Mouse (Mus musculus): ENCODE data around the gene Fbxw4. TPM values are rescaled to one million over a fixed set of nuclear protein-coding genes. Genes with fewer than 3 reads are reported as not detected.
A peak's percentile ranks its signal among the peaks of the same experiment; 100 is the strongest.

Gene Fbxw4
- polyA plus RNA-seq, 1 experiment from 2014 or later = 3.3 TPM

GRCm38 (mm10) chr19:45542061-45542460 lies 118.1 kb downstream of the Fbxw4 start:
- Histone ChIP-seq H3K9ac (peak overlapping the region; percentile 56; the same call in 1 of the 2 replicates), H3K9me3 (replicated peaks) (no peaks in the 10 kb centered on the region), H3K4me3 (peak overlapping the region; percentile 37), H3K4me2 (replicated peaks) (peak overlapping the region; percentile 73), H3K27ac (peak overlapping the region; percentile 79), H3K36me3 (no peaks in the 10 kb centered on the region), H3K27me3 (peaks cover 82% of the 10 kb centered on the region), H3K4me1 (peaks cover 35% of the 10 kb centered on the region)
- 11% methylated on average over 3 of the region's 3 CpGs for WGBS
- ATAC-seq (ENCODE audit: low FRiP score) = no peak

DNA sequence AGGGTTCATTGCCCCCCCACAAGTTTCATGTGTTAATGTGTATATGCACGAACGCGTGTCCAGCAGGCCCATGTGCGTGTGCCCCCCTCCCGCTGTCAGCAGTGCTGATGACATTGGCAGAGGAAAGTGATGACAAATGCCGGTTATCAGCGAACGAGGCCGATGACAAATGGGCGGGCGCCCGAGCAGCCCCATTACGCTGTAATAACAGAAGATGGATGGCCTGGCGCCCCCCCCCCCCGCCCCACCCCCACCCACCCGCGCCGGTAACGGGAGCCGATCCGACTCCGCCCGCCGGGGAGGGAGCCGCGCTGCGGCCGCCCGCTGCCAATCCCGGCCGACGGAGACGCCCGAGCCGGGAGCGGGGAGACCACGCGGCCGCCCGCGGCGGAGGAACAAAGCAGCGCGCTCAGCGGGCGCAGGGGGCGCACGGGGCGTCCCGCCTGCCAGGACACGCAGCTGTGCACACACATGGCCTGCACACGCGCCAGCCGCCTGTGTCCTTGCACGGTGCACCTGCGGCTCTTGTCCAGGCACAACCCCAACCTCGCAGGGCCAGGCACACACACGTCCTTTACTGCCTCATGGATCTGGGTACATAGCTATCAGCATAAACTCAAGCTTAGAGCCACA lies 118.6 kb downstream of the Fbxw4 start:
- WGBS = 1% methylated on average over 35 of the region's 58 CpGs

GRCm38 (mm10) chr19:45540657-45541408 lies 119.3 kb downstream of the Fbxw4 start:
- H3K4me1 ChIP-seq = peaks cover 36% of the 10 kb centered on the region

More for the DNA sequence above, 118.6 kb downstream of the Fbxw4 start:
- peak; percentile 55 for ATAC-seq (ENCODE audit: low FRiP score)
- Histone ChIP-seq H3K4me1 (peaks cover 35% of the 10 kb centered on the region), H3K36me3 (no peaks in the 10 kb centered on the region), H3K4me3 (peak overlapping the region; percentile 37), H3K27me3 (peaks cover 77% of the 10 kb centered on the region), H3K4me2 (replicated peaks) (peak overlapping the region; percentile 73), H3K27ac (peak overlapping the region; percentile 79), H3K9me3 (replicated peaks) (no peaks in the 10 kb centered on the region), H3K9ac (peak overlapping the region; percentile 56)

GRCm38 (mm10) chr19:45537505-45537904 lies 122.6 kb downstream of the Fbxw4 start:
- Histone ChIP-seq H3K9me3 (replicated peaks) (no peaks in the 10 kb centered on the region), H3K36me3 (no peaks in the 10 kb centered on the region), H3K9ac (no peak overlapping the region), H3K27ac (no peak overlapping the region), H3K4me3 (no peak overlapping the region), H3K4me2 (replicated peaks) (no peak overlapping the region), H3K4me1 (peaks cover 32% of the 10 kb centered on the region), H3K27me3 (peaks cover 42% of the 10 kb centered on the region)
- ATAC-seq (ENCODE audit: low FRiP score) = no peak
- 60% methylated on average over 1 of the region's 1 CpGs for WGBS

More at GRCm38 (mm10) chr19:45540657-45541408, 119.3 kb downstream of the Fbxw4 start:
- H3K27me3 ChIP-seq = peaks cover 70% of the 10 kb centered on the region
- 27% methylated on average over 8 of the region's 8 CpGs for WGBS
- H3K27ac ChIP-seq = peak overlapping the region; percentile 79
- H3K4me3 ChIP-seq = peak overlapping the region; percentile 37
- H3K9me3 ChIP-seq (replicated peaks) = no peaks in the 10 kb centered on the region
- peak overlapping the region; percentile 56 for H3K9ac ChIP-seq
- ATAC-seq (ENCODE audit: low FRiP score) = peak; percentile 11
- H3K4me2 ChIP-seq (replicated peaks) = peak overlapping the region; percentile 73
- no peaks in the 10 kb centered on the region for H3K36me3 ChIP-seq

- no peak overlapping the region for H3K4me3 ChIP-seq
- no peaks in the 10 kb centered on the region for H3K9me3 ChIP-seq (replicated peaks)
- no peak overlapping the region for H3K4me2 ChIP-seq (replicated peaks)
- no peaks in the 10 kb centered on the region for H3K36me3 ChIP-seq
- peaks cover 27% of the 10 kb centered on the region for H3K27me3 ChIP-seq
- ATAC-seq (ENCODE audit: low FRiP score) = no peak
- H3K9ac ChIP-seq = no peak overlapping the region
- H3K4me1 ChIP-seq = peaks cover 20% of the 10 kb centered on the region
- 54% methylated on average over 6 of the region's 6 CpGs for WGBS
- no peak overlapping the region for H3K27ac ChIP-seq
These were observed 124.2 kb downstream of the Fbxw4 start for GRCm38 (mm10) chr19:45535929-45536328.

DNA sequence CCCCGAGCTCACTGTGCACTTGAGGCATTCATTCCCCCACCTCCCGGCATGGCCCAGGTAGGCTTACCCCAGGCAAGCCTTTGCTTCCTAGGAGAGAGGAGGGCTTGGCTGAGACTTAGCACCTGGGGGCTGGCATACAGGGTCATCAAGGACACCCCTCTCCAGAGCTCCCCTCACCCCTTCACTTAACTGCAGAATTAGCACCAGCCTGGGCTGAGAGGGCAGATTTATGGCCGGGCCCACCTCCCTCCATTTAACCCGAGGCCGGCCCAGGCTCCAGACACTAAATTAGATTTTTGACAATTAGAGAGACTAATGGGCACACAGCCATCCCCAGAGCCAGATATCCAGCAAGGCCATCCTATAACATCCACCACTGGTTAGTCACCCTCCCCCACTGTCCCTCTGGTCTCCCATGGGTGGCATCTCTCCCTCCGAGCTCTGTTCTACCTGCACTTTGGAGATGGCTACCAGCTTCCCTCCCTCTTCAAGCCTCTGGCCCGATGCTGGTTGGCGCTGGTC lies 124.8 kb downstream of the Fbxw4 start:
- ATAC-seq (ENCODE audit: low FRiP score) = no peak
- Histone ChIP-seq H3K4me3 (no peak overlapping the region), H3K9me3 (replicated peaks) (no peaks in the 10 kb centered on the region), H3K9ac (no peak overlapping the region), H3K27me3 (peaks cover 21% of the 10 kb centered on the region), H3K36me3 (0 out of 2 replicates have a peak, but pooled peaks cover 3% of the 10 kb centered on the region), H3K27ac (no peak overlapping the region), H3K4me1 (peaks cover 14% of the 10 kb centered on the region), H3K4me2 (replicated peaks) (no peak overlapping the region)
- WGBS = 80% methylated on average over 8 of the region's 8 CpGs

GRCm38 (mm10) chr19:45533617-45534016 lies 126.5 kb downstream of the Fbxw4 start:
- Histone ChIP-seq H3K27me3 (0 out of 2 replicates have a peak, but pooled peaks cover 6% of the 10 kb centered on the region), H3K27ac (no peak overlapping the region), H3K4me2 (replicated peaks) (no peak overlapping the region), H3K9me3 (replicated peaks) (no peaks in the 10 kb centered on the region), H3K4me1 (0 out of 2 replicates have a peak, but pooled peaks cover 9% of the 10 kb centered on the region), H3K4me3 (no peak overlapping the region), H3K9ac (no peak overlapping the region), H3K36me3 (peaks cover 20% of the 10 kb centered on the region)
- WGBS = 74% methylated on average over 7 of the region's 7 CpGs
- no peak for ATAC-seq (ENCODE audit: low FRiP score)

DNA sequence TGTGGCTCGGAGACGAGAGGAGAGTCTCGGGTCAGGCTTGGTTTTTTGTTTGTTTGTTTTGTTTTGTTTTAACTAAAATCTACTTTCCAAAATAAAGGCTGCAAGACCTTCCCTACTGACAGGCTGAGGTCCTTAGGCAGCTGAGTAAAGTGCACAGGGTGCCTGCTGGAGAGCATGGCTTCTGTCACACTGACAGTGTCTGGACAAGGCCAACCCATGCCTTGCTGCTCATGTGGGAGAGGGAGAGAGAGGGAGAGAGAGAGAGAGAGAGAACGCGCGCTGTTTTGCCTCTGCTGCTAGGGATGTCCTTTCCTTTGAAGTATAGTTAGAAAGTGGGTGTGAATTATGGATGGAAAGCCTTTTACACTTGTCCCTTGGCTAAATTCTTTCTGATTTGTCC lies 128.6 kb downstream of the Fbxw4 start:
- no peaks in the 10 kb centered on the region for H3K27me3 ChIP-seq
- H3K4me3 ChIP-seq = no peak overlapping the region
- H3K4me1 ChIP-seq = 0 out of 2 replicates have a peak, but pooled peaks cover 9% of the 10 kb centered on the region
- peaks cover 40% of the 10 kb centered on the region for H3K36me3 ChIP-seq
- no peak overlapping the region for H3K9ac ChIP-seq
- WGBS = 71% methylated on average over 6 of the region's 6 CpGs
- H3K9me3 ChIP-seq (replicated peaks) = no peaks in the 10 kb centered on the region
- H3K4me2 ChIP-seq (replicated peaks) = no peak overlapping the region
- no peak overlapping the region for H3K27ac ChIP-seq
- no peak for ATAC-seq (ENCODE audit: low FRiP score)

GRCm38 (mm10) chr19:45530200-45530995 lies 129.7 kb downstream of the Fbxw4 start:
- no peaks in the 10 kb centered on the region for H3K27me3 ChIP-seq
- no peak overlapping the region for H3K4me3 ChIP-seq
- 87% methylated on average over 15 of the region's 15 CpGs for WGBS
- H3K9ac ChIP-seq = no peak overlapping the region
- no peaks in the 10 kb centered on the region for H3K9me3 ChIP-seq (replicated peaks)
- H3K4me1 ChIP-seq = 0 out of 2 replicates have a peak, but pooled peaks cover 3% of the 10 kb centered on the region
- H3K36me3 ChIP-seq = peaks cover 44% of the 10 kb centered on the region
- no peak for ATAC-seq (ENCODE audit: low FRiP score)
- H3K4me2 ChIP-seq (replicated peaks) = no peak overlapping the region
- no peak overlapping the region for H3K27ac ChIP-seq

DNA sequence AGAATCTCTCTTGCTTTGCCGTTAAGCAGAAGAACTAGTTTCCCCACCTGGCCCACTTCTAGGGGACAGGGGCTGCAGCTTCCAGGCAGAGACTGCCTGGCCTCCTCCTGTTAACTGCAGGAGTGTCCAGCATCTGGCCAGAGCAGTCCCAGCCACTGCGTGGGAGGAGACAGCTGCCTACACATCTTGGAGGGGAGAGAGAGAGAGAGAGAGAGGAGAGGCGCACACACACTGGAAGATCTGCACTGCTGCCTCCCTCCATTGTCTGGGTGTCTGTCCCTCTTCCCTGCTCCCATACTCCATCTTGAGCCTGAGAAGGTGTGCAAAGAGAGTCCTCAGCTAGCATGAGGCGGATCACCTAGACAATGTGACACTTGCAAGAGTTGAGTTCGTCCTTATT lies 130.8 kb downstream of the Fbxw4 start:
- Histone ChIP-seq H3K4me1 (no peaks in the 10 kb centered on the region), H3K27ac (no peak overlapping the region), H3K9me3 (replicated peaks) (no peaks in the 10 kb centered on the region), H3K9ac (no peak overlapping the region), H3K4me3 (no peak overlapping the region), H3K27me3 (no peaks in the 10 kb centered on the region), H3K4me2 (replicated peaks) (no peak overlapping the region), H3K36me3 (peaks cover 54% of the 10 kb centered on the region)
- no peak for ATAC-seq (ENCODE audit: low FRiP score)
- WGBS = 91% methylated on average over 5 of the region's 5 CpGs

Measured in hindbrain, embryonic 12.5 days (tissue).